Mouse (Mus musculus) lung, embryonic 16.5 days (tissue): ENCODE data around the gene Jmjd1c. TPM values are rescaled to one million over a fixed set of nuclear protein-coding genes. Genes with fewer than 3 reads are reported as not detected.

Source experiments
- ATAC-seq: fragments of 200-750 bp; cut with Nextera tagmentation; 2 replicates; pipeline ENCODE4 v1.8.0; 2017; ENCODE audit warnings: low read depth, mild to moderate bottlenecking, moderate library complexity
- H3K27ac ChIP-seq: fragments of 300-500 bp; sonication (generic); 2 replicates; pipeline ENCODE4 v1.5.1; 2014; ENCODE audit warnings: mild to moderate bottlenecking, control low read depth, low read length
- H3K27me3 ChIP-seq: fragments of 300-500 bp; sonication (generic); 2 replicates; pipeline ENCODE4 v1.6.1; 2014; ENCODE audit warnings: low read depth, low read length, mixed read lengths; ENCODE audit not compliant: control insufficient read depth, insufficient read depth
- H3K36me3 ChIP-seq: fragments of 300-500 bp; sonication (generic); 2 replicates; pipeline ENCODE4 v1.6.1; 2014; ENCODE audit warnings: low read length; ENCODE audit not compliant: control insufficient read depth, insufficient read depth
- H3K4me1 ChIP-seq: fragments of 300-500 bp; sonication (generic); replicated peaks from 2 replicates; pipeline ENCODE4 v1.6.1; 2014; ENCODE audit warnings: low read length, mixed read lengths; ENCODE audit not compliant: control insufficient read depth, insufficient read depth
- H3K4me2 ChIP-seq: fragments of 300-500 bp; sonication (generic); 2 replicates; pipeline ENCODE4 v1.6.1; 2014; ENCODE audit warnings: low read depth, low read length, control low read depth
- H3K4me3 ChIP-seq: fragments of 300-500 bp; sonication (generic); 2 replicates; pipeline ENCODE4 v1.5.1; 2014; ENCODE audit warnings: mild to moderate bottlenecking, low read length, control low read depth
- H3K9ac ChIP-seq: fragments of 300-500 bp; sonication (generic); 2 replicates; pipeline ENCODE4 v1.6.1; 2014; ENCODE audit warnings: low read length, control low read depth
- H3K9me3 ChIP-seq: fragments of 300-500 bp; sonication (generic); 2 replicates; pipeline ENCODE4 v1.6.1; 2016; ENCODE audit warnings: low read length; ENCODE audit not compliant: control insufficient read depth
- WGBS: fragments of 180-500 bp; shearing (Covaris S2); extraction: QIAGEN DNeasy Blood & Tissue Kit; methylation state at CpG from one replicate; pipeline ENCODE4 v1.1.7; 2014; 5-methylcytosine and 5-hydroxymethylcytosine counted together
- polyA plus RNA-seq: library from polyadenylated mRNA; unstranded; fragments of >200 nt; fragmentation: Nextera tagmentation; extraction: Ambion mirVana; gene quantifications from 2 replicates; pipeline ENCODE4 v1.2.1, GENCODE M21; 2015

The Jmjd1c gene
- polyA plus RNA-seq, 1 experiment from 2014 or later: 28.4 TPM

DNA sequence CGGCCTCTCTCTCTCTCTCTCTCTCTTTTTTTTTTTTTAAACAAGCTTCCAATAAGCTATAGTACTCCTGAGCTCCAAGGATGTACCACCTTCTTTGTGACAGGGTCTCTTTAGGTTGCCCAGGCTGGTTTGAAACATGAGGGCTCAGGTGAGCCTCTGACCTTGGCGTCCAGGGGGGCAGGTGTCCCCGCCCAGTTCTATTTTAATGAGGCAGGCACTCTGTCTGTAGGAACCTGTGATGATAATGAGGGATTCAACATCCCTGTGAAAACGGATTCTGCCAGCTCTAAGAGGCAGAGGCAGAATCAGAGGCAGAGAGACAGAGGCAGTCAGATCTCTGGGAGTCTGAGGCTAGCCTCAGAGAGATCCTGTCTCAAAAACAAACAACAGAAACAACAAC, 13.4 kb upstream of the Jmjd1c start:
- H3K36me3 ChIP-seq: no peaks in the 10 kb centered on the region
- H3K9ac ChIP-seq: no peak overlapping the region
- ATAC-seq: no peak
- no peak overlapping the region for H3K4me2 ChIP-seq
- H3K27ac ChIP-seq: no peak overlapping the region
- no peaks in the 10 kb centered on the region for H3K27me3 ChIP-seq
- 88% methylated on average over 4 of the region's 4 CpGs for WGBS
- peaks cover 3% of the 10 kb centered on the region; the same call in 1 of the 2 replicates for H3K4me1 ChIP-seq
- no peaks in the 10 kb centered on the region for H3K9me3 ChIP-seq
- H3K4me3 ChIP-seq: no peak overlapping the region

DNA sequence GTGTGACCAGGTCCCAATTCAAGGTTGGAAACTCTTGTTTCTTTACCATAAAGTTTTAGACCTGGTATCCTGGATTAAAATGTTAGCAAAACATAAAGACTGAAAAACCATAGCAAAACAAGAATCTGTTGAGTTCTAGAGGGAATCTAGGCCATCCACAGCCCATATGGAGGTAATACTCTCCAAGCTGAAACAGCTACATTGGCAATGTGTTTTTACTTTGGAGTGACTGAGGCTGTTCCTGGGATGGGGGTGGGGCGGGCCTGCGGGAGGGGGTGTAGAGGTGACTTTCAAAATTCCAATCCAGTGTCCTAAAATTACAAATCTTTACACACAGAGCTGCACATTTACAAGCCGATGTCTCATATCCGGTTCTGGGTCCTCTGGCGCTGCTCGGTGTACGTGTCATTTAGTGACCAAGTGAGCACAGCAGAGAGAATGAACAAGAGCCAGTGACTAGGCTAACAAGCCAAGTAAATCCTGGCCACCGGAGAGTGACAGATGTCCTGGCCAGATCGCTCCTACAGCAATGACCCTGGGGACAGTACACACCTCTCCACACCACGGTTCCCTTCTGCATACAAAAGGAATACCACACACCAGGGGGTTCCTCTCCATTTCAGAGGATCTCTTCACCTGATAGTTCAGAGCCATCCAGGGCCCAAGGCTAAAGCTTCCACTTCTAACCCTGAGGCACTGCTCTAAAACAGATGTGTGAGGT, 12.3 kb upstream of the Jmjd1c start:
- H3K27ac ChIP-seq: no peak overlapping the region
- peaks cover 3% of the 10 kb centered on the region; the same call in 1 of the 2 replicates for H3K4me1 ChIP-seq
- 77% methylated on average over 10 of the region's 10 CpGs for WGBS
- H3K36me3 ChIP-seq: no peaks in the 10 kb centered on the region
- no peaks in the 10 kb centered on the region for H3K27me3 ChIP-seq
- no peak overlapping the region for H3K9ac ChIP-seq
- no peak overlapping the region for H3K4me2 ChIP-seq
- H3K9me3 ChIP-seq: no peaks in the 10 kb centered on the region
- H3K4me3 ChIP-seq: no peak overlapping the region
- no peak for ATAC-seq

DNA sequence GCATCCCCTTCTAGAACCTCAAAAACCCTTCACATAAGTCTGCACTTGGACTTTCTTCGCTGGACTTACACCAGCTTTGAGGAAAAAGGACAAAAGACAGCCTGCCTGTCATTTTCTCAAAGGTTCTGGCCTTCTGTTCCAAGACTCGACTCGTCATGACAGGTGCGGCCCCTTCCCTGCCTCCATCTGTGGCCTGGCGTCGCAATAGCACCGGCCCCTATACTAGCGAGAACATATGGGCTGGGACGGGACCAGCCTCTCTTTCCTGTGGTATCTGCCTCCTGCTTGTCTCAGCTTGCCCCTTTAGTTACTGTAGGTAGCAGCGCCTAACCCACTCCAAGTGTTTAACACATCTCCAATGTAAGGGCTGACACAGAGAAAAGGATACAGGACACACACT, 10.8 kb upstream of the Jmjd1c start:
- H3K9ac ChIP-seq: no peak overlapping the region
- H3K9me3 ChIP-seq: no peaks in the 10 kb centered on the region
- no peak overlapping the region for H3K4me3 ChIP-seq
- no peaks in the 10 kb centered on the region for H3K36me3 ChIP-seq
- no peak overlapping the region for H3K27ac ChIP-seq
- WGBS: 83% methylated on average over 10 of the region's 10 CpGs
- no peak overlapping the region for H3K4me2 ChIP-seq
- H3K4me1 ChIP-seq: no peaks in the 10 kb centered on the region; the same call in 1 of the 2 replicates
- ATAC-seq: no peak
- H3K27me3 ChIP-seq: no peaks in the 10 kb centered on the region

DNA sequence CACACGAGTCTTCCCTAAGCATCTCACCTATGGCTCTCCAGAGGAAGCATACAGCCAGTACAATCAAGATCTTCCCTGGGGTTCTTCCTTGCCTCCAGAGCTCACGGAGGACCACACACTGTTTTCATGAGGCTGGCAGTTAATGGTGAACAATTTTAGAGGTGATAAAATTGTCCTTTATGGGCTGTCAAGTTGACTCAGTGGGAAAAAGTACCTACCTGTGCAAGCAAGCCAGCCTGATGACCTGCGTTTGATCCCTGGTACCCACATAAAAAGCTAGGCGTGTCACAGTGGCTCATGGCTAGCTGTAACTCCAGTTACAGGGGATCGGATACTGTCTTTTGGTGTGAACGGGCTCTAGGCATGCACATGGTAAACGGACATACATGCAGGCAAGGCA, 10.0 kb upstream of the Jmjd1c start:
- H3K27ac ChIP-seq: no peak overlapping the region
- H3K4me1 ChIP-seq: no peaks in the 10 kb centered on the region; the same call in 1 of the 2 replicates
- no peaks in the 10 kb centered on the region for H3K9me3 ChIP-seq
- H3K4me3 ChIP-seq: no peak overlapping the region
- H3K27me3 ChIP-seq: no peaks in the 10 kb centered on the region
- H3K9ac ChIP-seq: no peak overlapping the region
- 75% methylated on average over 7 of the region's 7 CpGs for WGBS
- no peaks in the 10 kb centered on the region for H3K36me3 ChIP-seq
- no peak for ATAC-seq
- H3K4me2 ChIP-seq: no peak overlapping the region

DNA sequence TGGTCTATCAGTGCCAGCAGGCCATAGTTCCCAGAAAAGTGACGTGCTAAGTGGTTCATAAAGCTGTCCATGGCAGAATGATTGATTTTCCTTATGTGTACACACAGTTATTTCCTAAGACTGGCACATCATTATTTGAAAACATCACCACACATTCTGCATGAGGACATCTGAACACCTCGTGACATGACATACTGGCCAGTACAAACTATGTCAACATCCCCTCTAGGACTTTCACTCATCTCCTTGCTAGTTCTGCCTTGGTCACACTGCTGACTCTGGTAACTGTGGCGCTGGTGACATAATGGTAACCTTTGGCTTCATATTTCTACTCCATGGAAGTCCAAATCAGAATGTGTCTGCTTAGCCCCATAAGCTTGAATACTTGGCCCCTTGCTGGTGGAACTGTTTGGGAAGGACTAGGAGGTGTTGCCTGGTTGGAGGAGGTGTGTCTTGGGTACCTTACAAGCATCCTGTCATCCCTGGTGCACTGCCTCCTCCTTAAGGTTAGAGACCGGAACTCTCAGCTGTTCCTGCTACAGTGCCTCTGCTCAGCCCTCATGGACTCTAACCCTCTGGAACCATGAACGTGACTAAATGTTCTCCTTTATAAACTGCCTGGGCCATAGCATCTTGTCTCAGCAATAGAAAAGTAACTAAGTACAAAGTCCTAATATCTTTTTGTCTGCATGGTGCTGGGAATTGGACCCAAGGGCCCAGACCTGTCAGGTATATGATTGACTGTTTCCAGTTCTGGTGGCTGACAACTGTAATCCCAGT, 8.3 kb upstream of the Jmjd1c start:
- 83% methylated on average over 5 of the region's 5 CpGs for WGBS
- no peak overlapping the region for H3K27ac ChIP-seq
- no peaks in the 10 kb centered on the region for H3K9me3 ChIP-seq
- no peak for ATAC-seq
- no peak overlapping the region for H3K9ac ChIP-seq
- H3K4me2 ChIP-seq: no peak overlapping the region
- H3K4me3 ChIP-seq: no peak overlapping the region
- H3K4me1 ChIP-seq: no peaks in the 10 kb centered on the region
- H3K36me3 ChIP-seq: no peaks in the 10 kb centered on the region
- H3K27me3 ChIP-seq: no peaks in the 10 kb centered on the region

DNA sequence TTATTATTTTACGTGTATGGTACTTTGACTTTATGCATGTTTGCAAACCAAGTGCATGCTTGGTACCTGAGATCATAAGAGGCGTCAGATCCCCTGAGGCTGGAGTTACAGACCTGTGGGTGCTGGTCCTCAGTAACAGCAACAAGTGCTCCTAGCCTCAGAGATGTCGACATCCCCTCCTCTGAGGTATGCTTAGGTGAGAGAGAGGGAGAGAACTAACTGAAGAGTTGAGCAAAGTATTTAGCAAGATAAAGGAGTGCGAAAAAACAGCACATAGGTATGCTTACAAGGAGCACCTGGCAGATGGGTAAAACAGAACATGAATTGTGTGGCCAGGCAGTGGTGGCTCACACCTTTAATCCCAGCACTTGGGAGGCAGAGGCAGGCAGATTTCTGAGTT, 5.3 kb upstream of the Jmjd1c start:
- Histone ChIP-seq H3K27me3 (no peaks in the 10 kb centered on the region), H3K36me3 (no peaks in the 10 kb centered on the region), H3K4me1 (no peaks in the 10 kb centered on the region), H3K4me2 (no peak overlapping the region), H3K9ac (no peak overlapping the region), H3K9me3 (no peaks in the 10 kb centered on the region), H3K27ac (no peak overlapping the region), H3K4me3 (no peak overlapping the region)
- no peak for ATAC-seq
- 81% methylated on average over 4 of the region's 4 CpGs for WGBS

DNA sequence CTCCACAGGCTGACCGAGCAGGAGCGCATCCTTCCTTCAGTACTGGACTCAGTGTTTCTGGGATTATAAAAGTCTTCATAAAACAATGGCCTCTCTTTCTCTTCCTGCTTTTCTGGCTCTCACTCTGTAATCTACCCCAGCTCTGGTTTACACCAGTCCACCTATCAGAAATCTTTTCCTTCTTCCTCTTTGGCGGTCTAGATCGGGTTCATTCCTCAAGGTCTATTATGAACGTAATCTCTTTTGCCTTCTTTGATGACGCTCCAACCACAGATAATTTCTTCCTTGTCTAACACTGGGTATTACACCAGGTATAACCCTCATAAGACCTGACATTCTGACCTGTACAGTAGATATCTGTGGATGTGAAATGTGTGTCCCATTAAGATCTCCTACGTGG, 1.0 kb upstream of the Jmjd1c start:
- H3K36me3 ChIP-seq: no peaks in the 10 kb centered on the region
- H3K4me3 ChIP-seq: no peak overlapping the region
- H3K27ac ChIP-seq: no peak overlapping the region
- WGBS: 75% methylated on average over 7 of the region's 7 CpGs
- H3K9me3 ChIP-seq: no peaks in the 10 kb centered on the region
- ATAC-seq: no peak
- peaks cover 22% of the 10 kb centered on the region for H3K4me1 ChIP-seq
- H3K4me2 ChIP-seq: no peak overlapping the region
- H3K9ac ChIP-seq: no peak overlapping the region
- H3K27me3 ChIP-seq: no peaks in the 10 kb centered on the region

DNA sequence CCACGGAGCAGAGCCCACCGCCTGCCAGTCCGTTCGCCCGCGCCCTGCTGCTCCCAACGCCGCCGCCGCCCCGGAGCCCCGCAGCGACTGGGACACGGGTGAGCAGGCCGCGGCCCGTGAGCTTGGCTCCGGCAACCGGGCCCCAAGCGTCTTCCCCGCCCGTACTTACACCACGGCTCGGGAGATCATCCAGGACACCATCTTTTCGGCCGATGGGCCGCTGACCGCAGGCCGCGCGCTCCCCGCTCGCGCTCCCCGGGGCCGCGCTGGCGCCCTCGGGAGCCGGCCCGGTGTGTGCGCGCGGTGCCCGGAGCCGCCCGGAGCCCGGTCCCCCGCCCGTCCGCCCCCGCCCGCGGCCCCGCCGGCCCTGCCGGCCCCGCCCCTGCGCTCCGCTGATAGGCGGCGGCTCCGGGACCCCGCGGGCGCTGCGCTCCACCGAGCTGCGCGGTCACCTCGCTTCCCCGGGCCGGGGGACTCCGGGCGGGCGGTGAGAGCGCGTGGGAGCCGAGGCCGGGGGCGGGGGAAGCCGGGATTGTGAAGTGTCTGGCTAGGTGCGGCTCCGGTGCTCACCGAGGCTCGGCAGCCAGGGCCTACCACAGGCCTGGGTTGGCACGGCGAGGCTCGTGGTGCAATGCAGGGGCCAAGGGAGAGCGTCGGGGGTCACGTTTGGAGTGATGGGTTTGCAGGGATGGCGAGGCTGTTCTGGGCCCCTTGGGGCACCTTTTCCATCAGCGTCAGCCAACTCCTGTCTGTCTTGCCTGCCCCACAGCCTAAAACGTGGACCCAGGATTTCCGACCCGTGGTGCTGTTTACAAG, 904 bp downstream of the Jmjd1c start, which contains the start of gene Reep3:
Gene Reep3 (minus strand): TSS at position 325 of the 816 bp plus-strand sequence.
- peak within 1 kb of the TSS; percentile 99 for H3K9ac ChIP-seq
- H3K4me1 ChIP-seq: peaks cover 38% of the 10 kb centered on the region

More for the DNA sequence above, 904 bp downstream of the Jmjd1c start, which contains the start of gene Reep3:
- Histone ChIP-seq H3K9me3 (no peaks in the 10 kb centered on the region), H3K4me2 (peak within 1 kb of the TSS; percentile 67), H3K27ac (peak within 1 kb of the TSS; percentile 99), H3K4me3 (peak within 1 kb of the TSS; percentile 77), H3K36me3 (no peaks in the 10 kb centered on the region), H3K27me3 (no peaks in the 10 kb centered on the region)
- peak; percentile 91 for ATAC-seq
- under 1% methylated on average over 57 of the region's 97 CpGs for WGBS
